Mouse (Mus musculus): ENCODE data around the gene Gucd1. TPM values are rescaled to one million over a fixed set of nuclear protein-coding genes. Genes with fewer than 3 reads are reported as not detected.
"Not testable (repeated sequence)": the region's sequence is repeated elsewhere in the genome, so short reads cannot be mapped to it uniquely, and the experiment has no call there.

Gucd1 gene
- 10 to 100 TPM; 40.4 to 60.3 TPM for total RNA-seq (2021)
- long read RNA-seq, experiment 1, transcript Gucd1-201 (6 exons, 3,500 nt) = major isoform, 119 of 138 reads
- long read RNA-seq, experiment 1, partial matches to known transcripts = 3 of 138 reads
- long read RNA-seq, experiment 1, other reads (novel, unspliced or antisense) = 16 of 138 reads
- long read RNA-seq, experiment 2, transcript Gucd1-201 (6 exons, 3,500 nt) = major isoform, 113 of 144 reads
- long read RNA-seq, experiment 2, partial matches to known transcripts = 4 of 144 reads
- long read RNA-seq, experiment 2, other reads (novel, unspliced or antisense) = 26 of 144 reads

DNA sequence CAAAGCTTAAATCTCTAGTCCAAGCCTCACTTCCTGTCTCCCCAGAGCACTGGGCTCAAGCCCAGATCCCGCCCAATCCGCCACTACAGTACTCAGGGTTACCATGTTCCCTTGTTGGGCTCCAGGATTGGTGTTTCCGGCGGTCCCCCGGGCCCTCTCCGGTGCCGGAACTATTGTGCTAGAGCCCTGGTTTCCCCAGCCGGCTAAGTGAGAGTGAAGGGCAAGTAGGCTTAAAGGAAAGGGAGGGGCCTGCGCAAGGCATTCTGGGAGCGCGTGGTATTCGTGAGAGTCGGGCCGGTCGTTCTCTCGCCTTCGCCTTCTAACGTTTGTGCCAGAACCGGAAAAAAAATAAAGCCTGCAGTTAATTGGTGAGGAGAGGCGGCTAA lies at the start of gene Gucd1:
Gucd1 (minus strand) TSS at position 215 of the 386 bp plus-strand sequence.
- intact Hi-C loops (cut with DNase I; ENCODE audit: low total_unique reads) = no loop called here

GRCm38 (mm10) chr10:75566765-75567164 lies 49.0 kb upstream of the Gucd1 start:
- intact Hi-C loops (cut with DNase I; ENCODE audit: low total_unique reads); DNase-seq: not testable (repeated sequence)

More for the DNA sequence above, at the start of gene Gucd1:
- peak; percentile 97 for DNase-seq

DNA sequence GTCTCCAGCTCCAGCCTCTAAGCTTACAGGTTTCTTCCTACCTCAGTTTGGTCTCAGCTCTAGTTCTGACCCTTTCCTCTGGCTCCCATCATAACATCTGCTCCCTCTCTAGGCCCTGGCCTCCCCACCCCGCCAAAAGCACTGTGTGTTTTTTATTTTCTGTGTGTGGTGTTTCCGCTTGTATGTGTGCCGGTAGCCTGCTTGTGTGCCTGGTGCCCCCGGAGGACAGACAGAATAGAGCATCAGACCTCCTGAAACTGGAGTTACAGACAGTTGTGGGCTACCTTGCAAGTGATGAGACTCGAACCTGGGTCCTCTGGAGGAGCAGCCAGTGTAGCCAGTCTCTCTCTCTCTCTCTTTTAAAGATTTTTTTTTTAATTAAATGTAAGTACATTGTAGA lies 48.5 kb upstream of the Gucd1 start:
- no peak for DNase-seq
- intact Hi-C loops (cut with DNase I; ENCODE audit: low total_unique reads) = no loop called here

DNA sequence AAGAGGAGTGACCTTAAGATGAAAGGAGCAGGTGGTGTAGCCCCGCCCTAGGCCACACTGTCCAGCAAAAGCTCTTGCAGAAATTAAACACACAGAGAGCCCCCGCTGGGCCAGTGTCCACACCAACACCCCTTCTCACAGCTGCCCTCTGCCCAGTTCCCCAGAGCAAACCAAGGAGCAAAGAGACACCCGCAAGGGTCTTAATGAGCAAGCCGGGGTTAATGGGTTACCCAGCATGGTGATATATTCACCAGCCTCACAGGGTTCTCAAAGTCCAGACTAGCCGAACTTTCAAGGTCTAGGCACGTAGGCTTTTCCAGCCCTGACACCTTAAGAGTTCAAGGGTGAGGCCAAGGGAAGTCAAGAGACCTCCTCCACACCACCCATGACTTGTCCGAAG lies 48.1 kb upstream of the Gucd1 start:
- no peak for DNase-seq
- intact Hi-C loops (cut with DNase I; ENCODE audit: low total_unique reads) = no loop called here

- no peak for DNase-seq
- intact Hi-C loops (cut with DNase I; ENCODE audit: low total_unique reads) = no loop called here
Observed at GRCm38 (mm10) chr10:75565436-75565835, 47.7 kb upstream of the Gucd1 start.

GRCm38 (mm10) chr10:75564687-75565265 lies 47.0 kb upstream of the Gucd1 start:
- intact Hi-C loops (cut with DNase I; ENCODE audit: low total_unique reads) = no loop called here
- no peak for DNase-seq

GRCm38 (mm10) chr10:75562596-75562995 lies 44.8 kb upstream of the Gucd1 start:
- intact Hi-C loops (cut with DNase I; ENCODE audit: low total_unique reads) = no loop called here
- DNase-seq = no peak

GRCm38 (mm10) chr10:75561071-75561654 lies 43.4 kb upstream of the Gucd1 start, which contains the start of gene Ggt1:
TSS of gene Ggt1 (plus strand) at chr10:75561604.
- intact Hi-C loops (cut with DNase I; ENCODE audit: low total_unique reads) = no loop called here
- DNase-seq = no peak

GRCm38 (mm10) chr10:75560549-75560899 lies 42.8 kb upstream of the Gucd1 start:
- intact Hi-C loops (cut with DNase I; ENCODE audit: low total_unique reads) = no loop called here

GRCm38 (mm10) chr10:75559676-75560548 lies 42.1 kb upstream of the Gucd1 start, which contains the start of gene Lrrc75b:
TSS of gene Lrrc75b (minus strand) at chr10:75560330.
- peak; percentile 52 for DNase-seq
- intact Hi-C loops (cut with DNase I; ENCODE audit: low total_unique reads) = no loop called here

More at GRCm38 (mm10) chr10:75560549-75560899, 42.8 kb upstream of the Gucd1 start:
- no peak for DNase-seq

DNA sequence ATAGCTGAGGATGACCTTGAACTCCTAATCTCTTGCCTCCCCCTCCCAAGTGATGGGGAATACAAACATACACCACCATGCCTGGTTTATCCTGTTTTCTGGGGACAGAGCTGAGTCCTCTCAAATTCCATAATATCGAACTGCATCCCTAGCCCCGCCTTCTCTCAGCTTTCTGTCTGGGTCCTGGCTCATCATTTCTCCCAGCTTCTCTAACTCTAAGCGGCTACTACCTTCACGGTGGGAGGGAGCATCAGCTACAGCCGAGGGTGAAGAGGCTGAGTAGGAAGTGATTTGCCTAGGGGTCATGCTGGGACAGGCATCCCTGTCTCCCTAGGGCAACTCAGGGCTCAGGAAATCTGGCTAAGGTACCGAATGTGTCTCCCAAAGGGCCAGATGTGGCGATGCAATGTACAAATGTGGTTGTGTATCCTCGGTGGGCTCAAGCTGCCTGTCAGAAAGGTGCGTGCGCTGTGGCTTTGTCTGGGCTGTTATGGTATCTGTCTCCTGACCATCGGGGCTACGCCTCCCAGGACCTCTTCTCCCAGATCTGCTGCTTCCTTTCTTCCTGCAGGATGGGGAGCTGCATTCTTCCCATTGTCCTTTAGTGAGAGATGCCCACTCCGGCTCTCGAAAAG lies 41.4 kb upstream of the Gucd1 start:
- intact Hi-C loops (cut with DNase I; ENCODE audit: low total_unique reads) = no loop called here
- DNase-seq = no peak

- intact Hi-C loops (cut with DNase I; ENCODE audit: low total_unique reads) = no loop called here
- DNase-seq = no peak
Observed at GRCm38 (mm10) chr10:75558515-75558914, 40.7 kb upstream of the Gucd1 start.

DNA sequence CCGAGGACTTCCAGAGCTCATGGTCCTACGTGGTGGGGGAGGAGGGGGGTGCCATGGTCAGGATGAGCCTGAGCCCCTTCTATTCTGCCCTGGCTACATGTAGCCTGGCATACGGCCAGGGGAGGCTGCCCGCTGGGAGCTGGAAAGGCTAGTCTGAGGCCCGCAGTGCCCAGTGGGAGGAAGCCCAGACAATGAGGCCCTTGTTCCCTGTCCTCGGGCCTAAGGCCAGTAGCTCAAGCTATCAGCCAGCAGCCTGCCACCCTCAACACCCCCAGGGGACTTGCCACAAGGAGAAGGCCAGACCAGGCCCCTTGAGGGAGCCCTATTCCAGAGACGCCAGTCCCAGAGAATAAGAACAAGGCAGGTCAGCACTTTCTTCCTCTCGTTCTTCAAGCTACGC lies 38.3 kb upstream of the Gucd1 start:
- intact Hi-C loops (cut with DNase I; ENCODE audit: low total_unique reads) = no loop called here
- peak; percentile 39 for DNase-seq

- DNase-seq = no peak
- intact Hi-C loops (cut with DNase I; ENCODE audit: low total_unique reads) = no loop called here
Observed at GRCm38 (mm10) chr10:75555557-75555956, 37.8 kb upstream of the Gucd1 start.

DNA sequence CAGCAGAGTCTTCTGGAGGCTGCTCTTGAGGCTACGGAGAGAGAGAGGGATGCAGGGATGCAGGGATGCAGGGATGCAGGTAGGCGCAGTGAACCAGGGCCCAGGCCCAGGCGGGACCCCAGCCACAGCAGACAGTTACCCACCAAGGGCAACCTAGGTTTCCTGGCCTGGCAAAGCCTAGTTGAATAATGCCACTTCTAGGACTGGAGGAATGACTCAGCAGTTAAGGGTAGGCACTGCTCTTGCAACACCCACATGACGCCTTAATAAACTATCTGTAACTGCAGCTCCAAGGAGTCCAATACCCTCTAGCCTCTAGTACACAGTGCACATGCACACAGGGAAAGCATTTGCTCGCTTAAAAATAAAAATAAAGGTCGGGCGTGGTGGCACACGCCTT lies 36.3 kb upstream of the Gucd1 start:
- DNase-seq = no peak
- intact Hi-C loops (cut with DNase I; ENCODE audit: low total_unique reads) = no loop called here

- intact Hi-C loops (cut with DNase I; ENCODE audit: low total_unique reads) = no loop called here
- no peak for DNase-seq
Observed at GRCm38 (mm10) chr10:75552701-75553450, 35.1 kb upstream of the Gucd1 start.

GRCm38 (mm10) chr10:75552106-75552505 lies 34.3 kb upstream of the Gucd1 start:
- no peak for DNase-seq
- intact Hi-C loops (cut with DNase I; ENCODE audit: low total_unique reads) = no loop called here

DNA sequence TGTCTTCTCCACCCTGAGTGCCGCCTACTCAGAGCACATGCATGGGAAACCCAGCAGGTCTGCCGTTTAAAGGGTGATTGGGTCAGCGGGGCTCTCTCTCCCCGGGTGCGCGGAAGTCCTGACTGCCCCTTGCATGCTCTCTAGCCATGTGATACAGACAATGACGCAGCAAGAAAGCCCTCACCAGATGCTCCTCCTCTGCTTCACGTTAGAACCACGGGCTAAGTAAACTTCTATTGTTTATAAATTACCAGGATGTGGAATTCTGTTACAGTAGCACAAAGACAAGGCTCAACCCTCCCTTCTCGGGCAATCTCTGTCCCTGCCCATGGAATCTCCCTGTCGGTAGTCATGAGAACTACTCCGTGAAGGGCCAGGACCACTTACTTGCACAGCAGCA lies 33.4 kb upstream of the Gucd1 start:
- intact Hi-C loops (cut with DNase I; ENCODE audit: low total_unique reads) = no loop called here
- no peak for DNase-seq

DNA sequence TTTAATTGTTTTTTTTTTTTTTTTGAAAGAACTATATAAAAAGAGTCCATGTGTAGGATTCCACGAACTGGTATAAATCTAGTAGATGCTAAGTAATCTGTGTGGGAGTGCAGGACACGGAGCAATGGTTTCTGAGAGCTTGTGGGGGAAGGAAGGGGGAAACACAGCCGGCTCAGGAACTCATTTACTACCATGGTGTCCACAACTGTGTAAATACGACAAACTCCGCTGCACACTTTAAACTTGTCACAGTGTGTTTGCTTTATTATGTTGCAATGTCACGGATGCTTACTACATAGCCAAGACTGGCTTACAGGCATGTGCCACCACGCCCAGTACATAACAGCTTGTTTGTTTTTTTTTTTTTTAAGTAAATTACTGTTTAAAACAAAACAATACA lies 32.1 kb upstream of the Gucd1 start:
- intact Hi-C loops (cut with DNase I; ENCODE audit: low total_unique reads) = no loop called here
- DNase-seq = no peak

Data from gastrocnemius, postnatal 14 days (tissue).